Mouse (Mus musculus) testis, adult 2 months (tissue): ENCODE results near the gene U2af2.

Source experiments
- CTCF ChIP-seq: fragments of 200-500 bp; IDR thresholded peaks from 2 replicates; pipeline ENCODE4 v1.5.1; 2012; ENCODE audit warnings: low read depth, mild to moderate bottlenecking, inconsistent platforms, low read length, moderate library complexity; ENCODE audit not compliant: control insufficient read depth, insufficient read depth, insufficient replicate concordance
- POLR2A ChIP-seq: fragments of 200-500 bp; IDR thresholded peaks from 2 replicates; pipeline ENCODE4 v1.6.1; 2012; ENCODE audit warnings: low read depth, mild to moderate bottlenecking, inconsistent platforms, low read length, moderate library complexity; ENCODE audit not compliant: control insufficient read depth

- TF ChIP-seq CTCF, result no peak
- TF ChIP-seq POLR2A, result no peak
Measured at GRCm38 (mm10) chr7:5092381-5092780, 30.4 kb downstream of the U2af2 start.
